Mouse (Mus musculus) gastrocnemius, postnatal 36 days (tissue): ENCODE results near the gene Foxp1. TPM values are rescaled to one million over a fixed set of nuclear protein-coding genes. Genes with fewer than 3 reads are reported as not detected.

ENCODE experiments used
- DNase-seq, 2 experiments: peaks; one replicate each; pipeline ENCODE4 v3.0.0; 2022
- intact Hi-C: fragments of 180-260 bp; cut with DNase I; formaldehyde crosslinking; loops from one replicate; pipeline ENCODE4 v1.15.1; 2025
- total RNA-seq, 2 experiments: library from RNA; stranded (reverse); gene quantifications; 2 replicates each; pipeline ENCODE4 v1.2.3; 2021

Foxp1 gene
- total RNA-seq, 2 experiments from 2014 or later, result 15.9 to 18.4 TPM

DNA sequence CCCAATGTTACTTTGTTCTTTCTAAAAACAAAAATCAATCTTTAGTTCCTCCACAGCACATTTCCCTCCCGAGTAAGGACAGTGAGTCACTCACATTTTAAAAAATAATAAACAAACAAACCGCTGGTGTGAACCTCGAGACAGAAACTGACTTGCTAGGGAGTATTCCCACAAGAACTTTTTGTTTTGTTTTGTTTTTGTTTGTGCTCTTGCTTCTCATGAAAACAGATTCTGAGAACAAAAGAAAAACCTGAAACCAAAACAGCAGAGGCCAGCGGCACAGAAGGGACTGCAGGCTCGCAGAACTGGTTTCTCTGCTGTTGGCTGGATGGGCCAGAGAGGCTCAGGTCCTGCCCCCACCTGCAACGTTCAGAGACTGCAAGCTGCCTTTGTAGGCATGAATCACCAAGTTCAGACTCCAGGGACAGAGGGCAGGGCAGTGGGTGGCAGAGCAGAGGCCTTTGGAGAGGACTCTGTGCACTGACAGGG lies 572.8 kb downstream of the Foxp1 start:
- intact Hi-C loops, result no loop called here
- no peak for DNase-seq

DNA sequence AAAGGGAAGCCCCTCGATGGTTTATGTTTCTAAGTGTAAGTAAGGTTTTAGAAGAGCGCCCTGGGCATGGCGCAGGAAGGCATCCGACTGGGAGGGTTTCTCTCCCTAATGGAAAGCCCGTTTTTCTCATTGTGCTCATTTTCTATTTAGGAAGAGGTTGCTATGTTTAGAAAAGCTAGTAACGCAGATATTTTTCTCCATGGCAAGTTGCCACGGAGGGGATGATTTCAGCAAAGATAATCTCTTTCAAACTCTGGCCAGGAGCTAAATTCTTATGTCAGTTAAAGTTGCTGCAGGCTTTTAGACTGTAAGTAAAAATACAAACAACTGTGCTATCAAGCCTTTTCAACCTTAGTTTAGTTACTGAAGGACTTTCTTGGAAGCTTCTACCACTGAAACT lies 573.2 kb downstream of the Foxp1 start:
- intact Hi-C loops, result no loop called here
- DNase-seq, result peak in 1 of 2 experiments; percentile 20

DNA sequence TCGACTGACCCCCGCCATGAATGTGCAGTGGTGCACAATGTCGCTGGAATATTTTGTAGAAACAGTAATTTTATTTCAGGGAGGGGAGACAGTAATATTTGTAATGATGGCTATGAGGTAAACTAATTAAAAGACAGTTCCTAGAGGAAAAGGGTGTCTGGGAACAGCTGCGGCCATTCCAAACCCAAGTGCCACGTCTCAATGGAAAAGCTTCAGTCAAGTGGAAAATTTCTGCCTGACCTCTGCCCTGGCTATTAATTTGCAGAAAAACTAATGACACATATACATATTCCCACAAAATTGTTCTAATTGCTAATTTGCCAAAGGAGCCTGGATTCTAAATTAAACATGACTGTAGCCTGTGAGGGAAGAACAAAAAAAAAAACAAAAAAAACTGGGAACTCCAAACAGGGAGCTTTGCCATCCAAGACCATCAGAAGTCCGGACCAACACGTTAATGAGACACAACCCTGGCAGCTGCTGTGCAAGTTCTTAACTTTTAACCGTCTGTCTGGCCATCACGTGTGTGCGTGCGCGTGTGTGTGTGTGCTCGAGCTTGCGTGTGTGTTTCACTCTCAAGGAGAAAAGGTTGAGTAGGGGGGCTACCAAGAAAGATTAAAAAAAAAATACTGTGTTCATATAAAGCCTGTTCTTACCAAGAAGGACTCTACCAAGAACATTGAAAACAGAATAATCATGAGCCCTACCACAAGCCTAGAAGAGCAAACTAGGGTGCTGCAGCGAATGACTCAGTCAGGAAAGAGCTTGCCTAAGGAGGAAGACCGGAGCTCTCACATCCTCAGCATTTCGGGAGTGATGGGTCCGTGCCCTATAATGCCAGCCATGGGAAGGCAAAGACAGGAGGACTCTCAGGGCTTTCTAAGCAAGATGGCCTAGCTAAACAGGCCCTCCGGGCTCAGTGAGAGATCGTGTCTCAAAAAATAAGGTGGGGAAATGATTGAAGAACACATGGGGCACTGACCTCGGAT lies 574.1 kb downstream of the Foxp1 start:
- intact Hi-C loops, result no loop called here
- no peak for DNase-seq

DNA sequence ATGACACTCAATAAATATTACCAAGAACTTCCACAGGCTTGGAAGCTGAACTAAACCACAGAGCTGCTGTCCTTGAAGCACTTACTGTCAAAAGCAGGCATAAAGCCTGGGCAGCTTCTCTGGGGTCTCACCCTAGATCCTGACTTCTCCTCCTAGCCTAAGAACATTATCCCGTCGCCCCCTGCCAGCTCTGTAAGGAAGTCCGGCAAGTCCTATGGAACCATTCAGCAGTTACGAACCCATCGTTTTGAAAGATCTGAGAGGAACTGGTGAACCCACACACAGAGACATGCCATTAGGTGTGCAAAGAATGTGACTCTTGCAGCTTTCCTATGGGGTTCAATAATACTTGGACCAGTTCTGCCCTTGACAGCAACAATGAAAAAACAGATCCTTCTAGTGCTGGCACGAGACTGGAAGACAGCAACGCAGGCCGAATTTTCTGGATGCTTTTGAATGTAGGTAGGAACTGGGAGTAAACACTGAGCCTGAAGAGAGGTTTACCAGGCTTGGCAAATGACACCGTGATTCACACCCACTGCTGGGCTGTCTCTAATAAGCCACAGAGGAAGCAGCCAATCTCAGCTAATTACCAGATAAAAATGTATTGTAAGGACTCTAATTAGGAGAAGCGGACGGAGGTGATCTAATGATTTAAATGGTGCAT lies 574.9 kb downstream of the Foxp1 start:
- intact Hi-C loops, result no loop called here
- DNase-seq, result no peak

DNA sequence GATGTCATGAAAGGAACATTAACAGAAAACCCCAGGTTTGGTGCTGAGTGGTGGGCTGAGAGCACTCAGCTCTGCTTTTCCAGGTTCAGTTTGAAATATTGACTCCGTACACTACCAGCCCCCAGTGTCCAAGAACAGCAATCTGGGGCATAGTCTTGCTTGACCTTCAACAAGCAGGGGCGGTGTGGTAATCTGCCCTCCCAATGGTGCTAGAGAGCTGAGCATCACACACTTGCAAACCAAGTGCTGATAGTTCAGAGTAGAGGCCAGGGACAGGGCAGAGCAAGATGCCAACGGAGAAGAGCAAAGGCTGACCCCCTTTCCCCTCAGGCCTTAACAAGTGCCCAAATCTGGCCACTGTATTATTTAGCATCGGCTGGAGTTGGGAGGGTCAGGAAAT lies 575.8 kb downstream of the Foxp1 start:
- intact Hi-C loops, result no loop called here
- DNase-seq, result no peak

DNA sequence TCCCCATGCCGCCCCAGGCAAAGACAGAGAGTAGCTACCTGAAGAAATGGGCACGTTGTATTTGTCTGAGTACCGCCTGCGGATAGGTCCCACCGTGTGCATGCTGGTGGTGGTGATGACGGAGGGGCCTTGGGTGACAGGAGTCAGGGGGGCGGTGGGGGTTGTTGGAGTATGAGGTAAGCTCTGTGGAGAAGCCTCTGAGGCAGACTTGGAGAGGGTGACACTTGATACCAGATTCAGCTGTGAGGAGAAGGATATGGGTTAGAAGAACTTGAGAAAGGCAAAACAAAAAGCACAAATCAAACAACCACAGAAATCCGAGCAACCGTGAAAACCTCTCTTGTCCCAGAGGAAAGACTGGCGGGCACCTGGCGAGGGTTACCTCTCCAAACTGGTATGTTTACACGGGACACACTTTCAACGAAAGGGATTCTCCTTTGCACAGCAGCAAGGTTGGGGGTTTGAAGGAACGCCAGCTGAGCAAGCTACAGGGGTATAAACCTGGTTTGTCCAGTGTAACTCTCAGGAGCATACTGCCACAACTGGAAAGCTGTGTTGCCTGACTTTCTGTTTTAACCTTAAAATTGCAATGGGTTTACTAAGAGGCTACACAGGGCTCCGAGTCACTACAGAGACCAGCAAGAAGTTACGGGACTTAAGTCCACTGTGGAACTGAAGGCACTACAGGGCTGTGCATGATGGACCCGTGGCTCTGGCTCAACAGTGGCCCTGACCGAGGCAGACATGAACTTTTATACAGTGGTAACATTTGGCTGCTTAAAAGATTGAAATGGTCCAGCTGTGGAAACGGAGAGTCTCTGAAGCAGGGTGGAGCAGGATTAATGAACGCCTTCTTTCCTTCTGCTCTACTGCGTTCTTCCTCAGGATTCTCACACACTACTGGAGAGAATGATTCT lies 576.8 kb downstream of the Foxp1 start:
- intact Hi-C loops, result no loop called here

DNA sequence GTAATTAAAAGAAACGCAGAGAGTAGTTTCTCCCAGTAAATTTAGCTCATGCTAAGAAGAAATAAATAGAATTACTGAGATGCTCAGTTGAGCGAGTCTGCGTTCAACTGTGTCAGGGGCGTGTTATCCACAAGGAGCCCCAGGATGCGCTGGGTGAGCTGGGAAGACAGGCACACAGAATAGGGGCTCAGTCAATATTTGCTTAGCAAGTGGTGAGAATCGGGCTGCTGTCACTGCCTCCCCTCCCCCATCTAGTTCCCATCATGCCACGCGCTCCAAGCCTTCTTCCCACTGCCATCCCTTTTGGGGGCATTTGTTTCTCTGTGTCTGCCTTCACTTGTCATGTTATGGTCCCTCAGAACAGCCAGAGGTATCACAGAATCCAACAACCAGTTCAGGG lies 584.2 kb downstream of the Foxp1 start:
- intact Hi-C loops, result no loop called here

More for the DNA sequence above, 576.8 kb downstream of the Foxp1 start:
- DNase-seq, result no peak

DNA sequence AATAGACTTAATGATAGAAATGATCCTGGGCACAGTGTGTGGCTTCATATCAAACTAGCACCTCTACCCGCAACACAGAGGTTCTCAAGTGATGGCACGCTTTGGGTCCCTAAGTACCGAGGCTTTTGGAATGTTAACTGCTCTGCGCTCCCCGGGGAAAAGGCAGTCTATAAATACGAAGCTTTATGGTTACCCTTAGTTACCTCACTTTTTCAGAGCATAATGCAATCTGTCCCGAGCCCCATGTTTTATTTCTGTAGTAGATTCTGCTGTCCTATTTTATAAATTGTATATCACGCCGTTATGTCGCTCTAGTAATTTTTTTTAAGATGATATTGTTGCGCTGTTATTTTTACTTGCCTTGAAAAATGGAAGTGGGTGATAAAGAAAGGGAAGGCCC lies 585.0 kb downstream of the Foxp1 start:
- intact Hi-C loops, result no loop called here
- DNase-seq, result no peak

More for the DNA sequence above, 584.2 kb downstream of the Foxp1 start:
- no peak for DNase-seq

DNA sequence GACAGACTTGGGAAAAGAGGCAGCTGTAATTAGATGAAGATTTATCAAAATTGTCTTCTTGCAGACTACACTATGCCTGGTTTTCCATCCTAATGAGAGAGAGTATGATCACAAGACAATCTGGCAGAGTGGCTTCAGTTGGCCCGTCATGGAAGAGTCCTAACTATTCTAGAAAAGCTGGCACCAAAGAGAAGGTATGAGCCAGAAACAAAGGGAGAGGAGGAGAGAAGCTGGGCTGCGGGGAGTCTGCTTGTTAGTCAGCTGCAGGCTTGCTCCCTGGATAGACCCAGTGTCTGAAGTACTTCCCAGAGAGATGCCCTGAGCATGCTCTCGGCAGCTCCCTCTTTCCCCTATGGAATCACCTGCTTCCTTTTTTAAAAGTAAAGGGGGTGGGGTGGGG lies 586.1 kb downstream of the Foxp1 start:
- intact Hi-C loops, result no loop called here
- no peak for DNase-seq

DNA sequence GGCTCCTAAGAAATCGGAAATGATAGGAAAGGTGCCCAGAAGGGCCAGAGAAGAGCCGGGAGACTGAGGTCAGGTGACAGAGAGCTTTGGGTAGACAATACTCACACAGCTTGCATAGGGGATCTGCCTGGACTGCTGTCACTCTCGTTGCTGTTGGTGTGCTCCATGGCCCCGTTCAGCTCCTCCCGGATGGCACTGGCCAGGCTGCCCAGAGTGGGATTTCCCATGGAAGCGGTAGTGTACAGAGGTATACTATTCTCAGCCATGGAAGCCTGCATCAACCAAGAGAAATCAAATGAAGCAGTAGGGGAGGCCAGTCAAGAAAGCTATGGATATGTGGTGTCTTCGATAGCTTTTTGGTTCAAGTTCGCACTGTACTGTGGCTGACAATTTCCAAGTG lies 587.4 kb downstream of the Foxp1 start:
- DNase-seq, result no peak
- intact Hi-C loops, result no loop called here

DNA sequence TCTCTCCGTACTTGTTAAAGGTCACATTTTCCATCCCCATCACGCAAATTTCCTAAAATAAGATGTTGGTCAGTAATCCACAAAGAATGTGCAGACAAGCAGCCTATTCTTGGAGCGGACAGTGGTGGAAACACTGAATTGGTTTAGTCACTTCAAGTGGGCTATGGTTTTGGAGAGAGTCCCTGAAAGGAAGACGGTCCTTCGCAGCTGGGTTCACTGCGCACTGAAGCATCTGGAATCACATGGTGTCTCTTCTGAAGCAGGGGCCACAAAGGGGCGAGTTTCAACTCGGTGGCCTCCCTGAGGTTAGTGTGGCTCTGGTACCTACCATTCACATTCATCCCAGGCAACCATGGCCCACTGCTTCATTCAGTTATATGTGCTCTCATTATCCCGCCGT lies 588.1 kb downstream of the Foxp1 start:
- intact Hi-C loops, result no loop called here
- DNase-seq, result no peak

DNA sequence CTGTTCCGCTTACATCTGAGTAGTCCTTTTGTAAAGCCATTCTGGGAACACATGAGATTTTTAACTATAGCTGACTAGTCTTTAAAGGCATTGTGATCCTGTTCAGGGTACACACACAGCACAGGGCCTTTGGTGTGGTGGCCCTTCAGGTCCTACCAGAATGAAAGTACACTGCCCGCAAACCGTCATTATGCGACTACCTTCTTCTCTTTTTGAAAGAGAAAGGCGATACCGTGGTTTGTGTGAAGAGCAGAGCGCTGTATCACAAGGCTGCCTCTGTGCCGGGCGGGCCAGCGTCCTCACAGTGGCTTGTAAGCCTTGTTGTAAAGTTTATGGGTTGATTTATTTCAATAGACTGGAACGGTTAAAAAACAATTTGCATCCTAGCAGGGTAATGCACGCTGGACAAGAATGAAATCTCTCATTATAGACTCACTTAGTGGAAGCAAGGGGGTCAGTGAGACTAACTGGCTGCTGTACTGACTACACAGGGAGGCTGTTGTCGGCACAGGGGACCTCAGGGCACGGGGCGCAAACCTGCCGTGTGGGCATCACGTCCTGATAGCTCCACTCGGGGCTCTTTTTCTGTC lies 589.3 kb downstream of the Foxp1 start:
- DNase-seq, result no peak
- intact Hi-C loops, result no loop called here

DNA sequence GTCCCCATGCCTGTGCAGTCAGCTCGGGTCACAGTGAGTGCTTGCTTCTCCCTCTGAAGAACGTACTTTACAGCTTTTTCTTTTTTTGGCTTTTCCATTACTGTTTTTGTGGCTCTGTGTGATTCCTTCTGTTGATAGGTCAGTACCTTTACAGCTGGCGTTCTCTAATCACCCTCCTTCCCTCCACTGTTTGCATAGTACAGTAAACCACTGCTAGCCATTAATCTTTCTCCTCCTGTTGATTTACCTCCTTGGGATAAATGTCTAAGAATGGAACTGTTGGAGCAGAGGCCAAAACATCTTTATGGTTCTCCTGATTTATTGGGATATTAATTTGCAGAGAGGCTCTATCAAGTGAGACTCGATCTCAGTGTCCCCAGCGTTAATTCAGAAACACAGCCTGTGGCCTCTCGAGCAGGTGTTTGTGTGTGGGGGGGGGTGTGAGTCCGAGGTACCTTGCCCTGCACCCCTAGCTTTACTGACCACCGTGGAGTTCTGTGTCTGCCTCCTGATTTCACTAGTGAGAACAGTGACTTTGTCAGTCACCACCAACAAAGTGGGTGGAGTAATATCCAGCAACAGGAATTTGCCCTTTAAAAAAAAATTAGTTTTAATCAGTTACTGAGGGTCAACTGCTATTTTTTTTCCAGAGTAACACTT lies 590.5 kb downstream of the Foxp1 start:
- no peak for DNase-seq
- intact Hi-C loops, result no loop called here

DNA sequence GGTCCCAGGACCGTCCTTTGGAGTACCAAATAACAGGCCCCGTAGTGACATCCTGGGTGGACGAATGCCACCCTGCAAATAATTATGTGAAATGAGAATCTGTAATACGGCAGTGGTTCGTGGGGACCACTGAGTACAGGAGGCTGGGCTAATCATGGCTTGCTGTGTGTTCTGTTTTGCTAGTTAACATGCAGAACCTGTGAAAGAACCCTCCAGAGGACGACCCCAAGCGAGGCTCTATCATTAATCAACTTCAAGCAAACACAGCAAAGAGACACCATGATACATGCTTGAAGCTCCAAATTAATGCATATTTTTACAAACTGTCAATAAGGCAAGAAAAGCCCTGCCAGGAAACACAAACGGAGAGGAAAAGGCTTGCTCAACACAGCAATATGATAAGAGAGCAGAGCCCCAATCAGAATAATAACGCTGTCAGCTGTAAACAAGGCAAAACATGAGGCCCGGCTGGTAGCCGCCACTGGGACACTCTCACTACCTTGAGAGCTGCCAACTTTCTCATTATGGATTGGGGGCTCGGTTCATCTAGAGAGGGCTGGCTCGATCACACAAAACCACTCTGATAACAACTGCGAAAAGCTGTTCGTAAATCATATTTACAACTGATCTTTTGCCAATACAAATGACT lies 591.7 kb downstream of the Foxp1 start:
- intact Hi-C loops, result no loop called here
- no peak for DNase-seq

DNA sequence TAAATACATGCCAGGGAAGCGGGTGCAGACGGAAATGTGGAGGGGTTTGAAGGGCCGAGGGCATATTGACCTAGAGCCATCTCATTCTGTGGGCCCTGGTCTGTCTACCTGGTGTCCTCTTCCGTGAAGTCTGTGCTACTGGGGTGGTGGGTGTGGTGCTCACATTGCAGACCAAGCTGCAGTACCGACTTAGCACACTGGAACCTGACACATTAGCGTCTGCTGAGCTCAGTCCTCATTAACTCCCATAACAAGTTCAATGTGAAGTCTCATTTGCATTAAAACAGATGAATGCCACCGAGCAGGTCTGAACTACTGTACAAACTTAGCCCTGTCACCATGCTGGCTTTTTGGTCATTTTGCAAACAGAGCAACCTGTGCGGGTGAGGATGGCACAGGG lies 594.2 kb downstream of the Foxp1 start:
- intact Hi-C loops, result no loop called here
- no peak for DNase-seq

DNA sequence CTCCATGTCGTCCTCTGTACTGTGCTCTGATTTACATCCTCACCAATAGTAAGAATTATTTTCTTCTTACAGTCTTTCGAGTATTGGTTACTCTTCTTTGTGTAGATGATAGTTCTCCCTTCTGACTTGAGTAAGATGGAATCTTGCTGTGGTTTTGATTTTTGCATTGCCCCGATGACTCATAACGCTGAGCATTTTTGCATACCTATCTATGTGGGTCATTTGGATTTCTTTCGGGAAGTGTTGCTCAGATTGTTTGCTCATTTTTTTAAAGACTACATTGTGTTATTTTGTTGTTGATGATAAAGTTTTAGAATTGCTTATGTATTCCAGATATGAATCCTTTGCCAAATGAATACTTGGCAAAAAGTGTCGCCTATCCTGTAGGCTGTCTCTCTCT lies 621.3 kb downstream of the Foxp1 start:
- no peak for DNase-seq
- intact Hi-C loops, result no loop called here

DNA sequence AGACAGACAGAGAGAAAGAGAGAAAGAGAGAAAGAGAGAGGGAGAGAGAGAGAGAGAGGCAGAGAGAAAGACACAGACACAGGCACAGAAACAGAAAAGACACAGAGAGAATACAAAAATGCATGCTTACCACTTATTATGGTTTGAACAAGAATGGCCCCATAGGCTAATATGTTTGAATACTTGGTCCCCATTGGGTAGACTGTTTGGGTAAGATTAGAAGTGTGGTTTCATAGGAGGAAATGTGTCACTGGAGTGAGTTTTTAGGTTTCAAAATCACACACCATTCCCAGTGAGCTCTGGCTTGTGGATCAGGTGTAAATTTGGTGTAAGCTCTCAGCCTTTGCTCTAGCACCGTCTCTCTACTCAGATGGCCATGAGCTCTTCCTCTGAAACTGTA lies 644.3 kb downstream of the Foxp1 start:
- intact Hi-C loops, result no loop called here
- no peak for DNase-seq

DNA sequence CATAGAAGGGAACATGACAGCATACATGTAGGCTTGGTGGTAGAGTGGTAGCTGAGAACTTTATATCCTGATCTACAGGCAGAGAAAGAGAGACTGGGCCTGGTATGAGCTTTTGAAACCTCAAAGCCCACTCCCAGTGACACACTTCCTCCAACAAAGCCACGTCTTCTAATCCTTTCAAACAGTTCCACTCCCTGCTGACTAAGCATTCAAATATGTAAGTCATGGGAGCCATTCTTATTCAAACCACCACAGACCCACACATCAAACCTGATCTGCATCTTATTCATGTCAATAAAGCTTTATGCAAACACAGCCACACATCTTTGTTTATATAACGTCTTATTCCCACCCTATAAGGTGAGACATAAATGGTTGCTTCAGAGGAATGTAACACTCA lies 646.1 kb downstream of the Foxp1 start:
- no peak for DNase-seq
- intact Hi-C loops, result no loop called here
